Mouse (Mus musculus) spleen, adult 12 weeks (tissue): Measurements from ENCODE around the gene Arl3.

Experiments
- DNase-seq: peaks from one replicate; pipeline ENCODE4 v3.0.0; 2022; ENCODE audit warnings: low spot score

Gene Arl3

GRCm38 (mm10) chr19:46572951-46573937 lies at the start of gene Arl3, which contains the start of gene Sfxn2:
TSS of gene Arl3 (minus strand) at chr19:46573198.
TSS of gene Sfxn2 (plus strand) at chr19:46573365.
- peak; percentile 86 for DNase-seq

- DNase-seq: no peak
These were observed 49.7 kb upstream of the Arl3 start for GRCm38 (mm10) chr19:46622659-46623193.

GRCm38 (mm10) chr19:46621236-46622183 lies 48.5 kb upstream of the Arl3 start:
- DNase-seq: no peak

- no peak for DNase-seq
These were observed 47.2 kb upstream of the Arl3 start for GRCm38 (mm10) chr19:46620016-46620808.

GRCm38 (mm10) chr19:46619518-46619917 lies 46.5 kb upstream of the Arl3 start:
- no peak for DNase-seq

GRCm38 (mm10) chr19:46619001-46619400 lies 46.0 kb upstream of the Arl3 start:
- no peak for DNase-seq

GRCm38 (mm10) chr19:46618322-46618721 lies 45.3 kb upstream of the Arl3 start:
- DNase-seq: no peak

- DNase-seq: no peak
These were observed 44.4 kb upstream of the Arl3 start for GRCm38 (mm10) chr19:46617361-46617760.

GRCm38 (mm10) chr19:46616378-46616777 lies 43.4 kb upstream of the Arl3 start:
- DNase-seq: no peak

GRCm38 (mm10) chr19:46608158-46608557 lies 35.2 kb upstream of the Arl3 start:
- no peak for DNase-seq

GRCm38 (mm10) chr19:46607424-46607823 lies 34.4 kb upstream of the Arl3 start:
- DNase-seq: no peak

- DNase-seq: no peak
These were observed 33.7 kb upstream of the Arl3 start for GRCm38 (mm10) chr19:46606718-46607117.

GRCm38 (mm10) chr19:46602406-46602805 lies 29.4 kb upstream of the Arl3 start:
- no peak for DNase-seq

- DNase-seq: no peak
These were observed 28.5 kb upstream of the Arl3 start for GRCm38 (mm10) chr19:46601491-46601890.

- DNase-seq: no peak
These were observed 27.4 kb upstream of the Arl3 start for GRCm38 (mm10) chr19:46600371-46600770.

- DNase-seq: peak; percentile 7
These were observed 26.6 kb upstream of the Arl3 start for GRCm38 (mm10) chr19:46599375-46600256.

- peak; percentile 88 for DNase-seq
These were observed 25.8 kb upstream of the Arl3 start, which contains the start of gene Wbp1l for GRCm38 (mm10) chr19:46598720-46599252. TSS of gene Wbp1l (plus strand) at chr19:46599084.

- DNase-seq: no peak
These were observed 25.2 kb upstream of the Arl3 start for GRCm38 (mm10) chr19:46598187-46598586.

- DNase-seq: no peak
These were observed 19.9 kb upstream of the Arl3 start for GRCm38 (mm10) chr19:46592751-46593439.
